Mouse (Mus musculus): ENCODE results near the gene Ergic2. TPM values are rescaled to one million over a fixed set of nuclear protein-coding genes. Genes with fewer than 3 reads are reported as not detected.

Gene Ergic2
- total RNA-seq, 2 experiments from 2014 or later, result 68.6 to 72.2 TPM

- DNase-seq, result no peak
- intact Hi-C loops (cut with DNase I), result no loop called here
- TF ChIP-seq CTCF (IDR thresholded peaks at IDR 0.05), result no peak
- no peak overlapping the region for H3K27ac ChIP-seq
- H3K4me3 ChIP-seq, result no peak overlapping the region
Observed at GRCm38 (mm10) chr6:148241685-148242084, 29.5 kb upstream of the Ergic2 start.

- H3K27ac ChIP-seq, result no peak overlapping the region
- intact Hi-C loops (cut with DNase I), result no loop called here
- no peak overlapping the region for H3K4me3 ChIP-seq
- no peak for DNase-seq
- TF ChIP-seq CTCF (IDR thresholded peaks at IDR 0.05), result no peak
Observed at GRCm38 (mm10) chr6:148239311-148239710, 27.1 kb upstream of the Ergic2 start.

- no peak overlapping the region for H3K4me3 ChIP-seq
- no peak for DNase-seq
- TF ChIP-seq CTCF (IDR thresholded peaks at IDR 0.05), result no peak
- no peak overlapping the region for H3K27ac ChIP-seq
- intact Hi-C loops (cut with DNase I), result no loop called here
Observed at GRCm38 (mm10) chr6:148237453-148237852, 25.3 kb upstream of the Ergic2 start.

GRCm38 (mm10) chr6:148234105-148234828 lies 22.1 kb upstream of the Ergic2 start:
- intact Hi-C loops (cut with DNase I), result no loop called here
- peak overlapping the region; percentile 18 for H3K4me3 ChIP-seq

GRCm38 (mm10) chr6:148227542-148227941 lies 15.4 kb upstream of the Ergic2 start:
- Histone ChIP-seq H3K27ac (no peak overlapping the region), H3K4me3 (no peak overlapping the region)
- TF ChIP-seq CTCF (IDR thresholded peaks at IDR 0.05), result no peak
- intact Hi-C loops (cut with DNase I), result no loop called here
- DNase-seq, result no peak

More at GRCm38 (mm10) chr6:148234105-148234828, 22.1 kb upstream of the Ergic2 start:
- TF ChIP-seq CTCF (IDR thresholded peaks at IDR 0.05), result no peak
- no peak for DNase-seq
- peak overlapping the region; percentile 57 for H3K27ac ChIP-seq

GRCm38 (mm10) chr6:148222686-148223085 lies 10.5 kb upstream of the Ergic2 start:
- DNase-seq, result no peak
- H3K27ac ChIP-seq, result no peak overlapping the region
- TF ChIP-seq CTCF (IDR thresholded peaks at IDR 0.05), result no peak
- H3K4me3 ChIP-seq, result no peak overlapping the region
- intact Hi-C loops (cut with DNase I), result no loop called here

GRCm38 (mm10) chr6:148218235-148219076 lies 6.3 kb upstream of the Ergic2 start:
- intact Hi-C loops (cut with DNase I), result loop anchor here (10.0 kb wide), 2 partner anchors 696 to 966 kb away; partner anchors contain the start of gene Amn1
- Histone ChIP-seq H3K4me3 (no peak overlapping the region), H3K27ac (no peak overlapping the region)
- no peak for TF ChIP-seq CTCF (IDR thresholded peaks at IDR 0.05)
- DNase-seq, result no peak

- Histone ChIP-seq H3K4me3 (no peak overlapping the region), H3K27ac (no peak overlapping the region)
- DNase-seq, result no peak
- intact Hi-C loops (cut with DNase I), result loop anchor here (10.0 kb wide), 2 partner anchors 698 to 968 kb away; partner anchors contain the start of gene Amn1
- no peak for TF ChIP-seq CTCF (IDR thresholded peaks at IDR 0.05)
Observed at GRCm38 (mm10) chr6:148216752-148217151, 4.6 kb upstream of the Ergic2 start.

- Histone ChIP-seq H3K4me3 (no peak overlapping the region), H3K27ac (0 out of 2 replicates have a peak overlapping the region, but pooled peaks have one; percentile 16)
- peak; percentile 70 for TF ChIP-seq CTCF (IDR thresholded peaks at IDR 0.05)
- DNase-seq, result peak; percentile 36
- intact Hi-C loops (cut with DNase I), result loop anchor here (10.0 kb wide), 2 partner anchors 700 to 970 kb away; partner anchors contain the start of gene Amn1
Observed at GRCm38 (mm10) chr6:148214765-148215164, 2.6 kb upstream of the Ergic2 start.

GRCm38 (mm10) chr6:148211391-148211876 lies 740 bp downstream of the Ergic2 start:
- Histone ChIP-seq H3K4me3 (peak overlapping the region; percentile 93), H3K27ac (peak overlapping the region; percentile 95)
- TF ChIP-seq CTCF (IDR thresholded peaks at IDR 0.05), result no peak
- intact Hi-C loops (cut with DNase I), result loop anchor here (10.0 kb wide), 2 partner anchors 703 to 973 kb away; partner anchors contain the start of gene Amn1
- no peak for DNase-seq

- intact Hi-C loops (cut with DNase I), result no loop called here
- no peak for TF ChIP-seq CTCF (IDR thresholded peaks at IDR 0.05)
- H3K4me3 ChIP-seq, result no peak overlapping the region
- no peak overlapping the region for H3K27ac ChIP-seq
- DNase-seq, result no peak
Observed at GRCm38 (mm10) chr6:148207522-148207921, 4.7 kb downstream of the Ergic2 start.

GRCm38 (mm10) chr6:148205134-148205533 lies 7.0 kb downstream of the Ergic2 start:
- TF ChIP-seq CTCF (IDR thresholded peaks at IDR 0.05), result no peak
- intact Hi-C loops (cut with DNase I), result no loop called here
- DNase-seq, result no peak
- no peak overlapping the region for H3K27ac ChIP-seq
- no peak overlapping the region for H3K4me3 ChIP-seq

- no peak for TF ChIP-seq CTCF (IDR thresholded peaks at IDR 0.05)
- Histone ChIP-seq H3K4me3 (no peak overlapping the region), H3K27ac (no peak overlapping the region)
- intact Hi-C loops (cut with DNase I), result no loop called here
- no peak for DNase-seq
Observed at GRCm38 (mm10) chr6:148199729-148200128, 12.4 kb downstream of the Ergic2 start.

All from gastrocnemius, adult 2 months (tissue).